Mouse (Mus musculus) ovary, postnatal 36 days (tissue): ENCODE results near the gene Gabpb1.

Experiments used
- DNase-seq: peaks from one replicate; pipeline ENCODE4 v3.0.0; 2022; ENCODE audit warnings: low spot score, mixed read lengths

Gene Gabpb1

DNA sequence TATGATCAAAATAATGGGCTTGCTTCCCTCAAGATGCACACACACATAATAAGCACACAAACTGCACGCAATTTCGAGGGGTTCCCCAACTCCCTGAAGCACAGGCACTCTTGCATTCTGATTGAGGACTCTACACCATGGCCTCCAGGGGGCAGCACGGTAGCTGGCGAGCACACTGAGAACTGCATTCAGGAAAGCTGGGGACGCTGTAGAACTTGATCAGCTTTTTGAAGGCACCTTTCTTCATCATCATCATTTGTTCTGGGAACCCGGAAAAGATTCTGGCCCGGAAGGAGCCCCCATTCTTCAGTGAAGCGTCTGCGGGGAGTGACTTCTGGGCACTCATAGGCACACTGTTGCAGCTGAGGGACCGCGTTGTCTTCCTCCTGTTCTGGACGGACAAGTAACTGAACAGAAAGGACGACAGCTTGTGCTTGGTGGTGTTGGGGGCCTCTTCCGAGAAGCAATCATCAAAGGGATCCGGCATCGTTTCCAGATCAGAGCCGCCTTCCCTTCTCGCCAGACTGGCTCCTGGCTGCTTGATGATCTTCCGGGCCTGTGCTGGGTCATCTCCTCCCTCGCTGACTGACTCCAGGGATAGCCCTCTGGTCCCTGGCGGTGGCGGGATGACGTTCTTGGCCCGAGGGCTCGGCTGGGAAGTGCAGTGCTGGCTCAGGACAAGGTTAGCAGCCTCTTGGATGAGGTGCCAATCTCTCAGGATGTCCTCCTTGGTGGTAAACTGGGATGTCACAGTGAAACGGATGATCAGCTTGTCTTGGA lies 82.1 kb downstream of the Gabpb1 start:
- DNase-seq: peak; percentile 66

DNA sequence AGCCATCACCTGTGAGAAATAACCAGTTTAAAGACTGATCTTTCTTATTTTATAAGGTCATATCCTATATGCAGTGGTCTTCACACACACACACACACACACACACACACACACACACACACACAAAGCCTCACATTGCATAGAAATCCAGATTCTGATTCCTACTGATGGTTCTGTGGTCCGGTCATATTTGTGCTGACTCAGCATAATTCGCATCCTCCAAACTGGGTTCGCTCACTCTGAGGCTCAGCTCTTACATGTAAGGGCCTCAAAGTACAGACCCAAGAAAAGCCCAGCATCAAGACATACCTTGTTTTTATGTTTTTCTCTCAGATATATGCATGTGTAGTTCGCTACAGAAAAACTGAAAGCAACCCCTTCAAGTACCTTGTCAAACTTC lies 84.8 kb downstream of the Gabpb1 start:
- no peak for DNase-seq

DNA sequence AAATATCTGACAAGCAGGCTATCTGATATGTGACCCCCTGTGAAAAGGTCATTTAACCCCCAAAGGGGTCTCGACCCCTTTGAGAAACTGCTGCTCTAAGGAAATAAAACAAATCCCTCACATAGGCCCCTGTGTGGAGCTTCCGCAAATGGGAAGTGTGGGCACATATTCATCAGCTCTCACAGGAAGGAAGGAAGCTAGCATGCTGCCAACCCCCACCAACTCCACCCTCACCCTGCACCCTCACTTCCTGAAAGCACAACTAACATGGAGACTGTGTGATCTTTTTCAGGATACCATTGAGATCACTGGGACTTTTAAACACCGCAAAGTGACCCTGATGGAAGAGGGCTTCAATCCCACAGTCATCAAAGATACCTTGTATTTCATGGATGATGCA lies 88.7 kb downstream of the Gabpb1 start:
- no peak for DNase-seq

DNA sequence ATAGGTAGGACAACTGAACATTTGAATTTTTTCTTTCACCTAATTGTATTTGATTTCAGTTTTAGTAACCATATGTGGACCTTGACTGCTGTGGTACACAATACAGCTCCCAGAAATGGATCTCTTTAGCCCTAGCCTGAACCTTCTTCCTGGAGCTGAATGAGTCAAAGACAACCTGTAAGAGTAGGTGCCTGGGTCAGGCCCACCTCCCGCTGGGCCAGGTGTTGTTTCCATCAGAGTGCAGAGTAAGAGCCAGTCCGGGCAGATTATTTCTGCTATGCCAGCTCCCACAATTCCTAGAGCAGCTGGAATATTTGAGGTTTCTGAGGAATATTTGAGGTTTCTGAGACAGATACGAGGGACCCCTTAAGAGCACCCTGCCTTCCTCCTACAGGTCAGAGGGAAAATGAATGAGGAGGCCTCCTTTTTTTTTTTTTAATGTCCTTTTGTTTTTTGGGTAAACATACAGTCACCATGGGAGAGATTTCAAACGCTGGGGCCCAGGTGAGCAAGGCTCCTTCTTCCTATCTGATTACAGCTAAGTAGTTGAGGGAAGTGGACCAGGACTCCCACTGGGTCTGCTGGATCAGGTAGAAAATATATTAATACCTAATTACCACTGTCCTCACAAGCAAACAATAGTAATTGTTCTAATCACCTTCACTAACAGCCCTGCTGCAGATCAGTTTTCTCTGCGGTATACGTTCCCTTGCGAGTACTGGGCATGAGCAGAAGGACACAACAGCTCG lies 91.3 kb downstream of the Gabpb1 start:
- DNase-seq: no peak

DNA sequence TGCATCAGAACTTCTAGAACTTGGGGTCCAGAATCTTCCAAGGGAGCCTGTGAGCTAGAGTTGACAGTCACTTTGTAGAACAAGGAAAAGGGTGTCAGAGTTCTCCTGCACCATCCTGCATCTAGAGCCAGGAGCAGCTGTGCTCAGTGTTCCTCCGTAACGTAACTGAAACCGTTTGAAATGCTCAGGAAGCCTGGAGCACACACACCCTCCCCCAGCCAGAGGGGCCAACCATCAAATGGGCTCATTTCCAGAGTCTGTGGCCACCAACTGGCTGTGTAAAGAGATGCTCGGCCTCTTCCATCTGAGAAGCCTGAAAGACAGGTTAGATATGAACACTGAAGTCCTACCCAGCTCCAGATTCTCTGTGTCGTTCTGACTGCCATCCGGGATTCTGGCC lies 92.2 kb downstream of the Gabpb1 start:
- no peak for DNase-seq

DNA sequence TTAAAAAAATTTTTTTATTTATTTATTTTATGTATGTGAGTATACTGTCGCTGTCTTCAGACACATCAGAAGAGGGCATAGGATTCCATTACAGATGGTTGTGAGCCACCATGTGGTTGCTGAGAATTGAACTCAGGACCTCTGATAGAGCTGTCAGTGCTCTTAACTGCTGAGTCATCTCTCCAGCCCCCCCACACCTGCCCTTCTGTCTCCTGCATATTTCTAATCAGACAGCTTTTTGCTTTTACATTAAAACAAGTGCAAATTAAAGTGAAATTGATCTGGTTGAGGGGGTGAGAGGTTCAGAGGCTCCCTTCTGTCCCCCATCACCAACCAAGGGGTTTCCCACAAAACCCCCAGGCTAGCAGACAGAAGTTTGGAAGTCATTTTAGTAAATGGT lies 96.9 kb downstream of the Gabpb1 start:
- DNase-seq: no peak
